Mouse (Mus musculus) lung, postnatal 36 days (tissue): Measurements from ENCODE around the gene Olfr612.
"Not testable (repeated sequence)": the region's sequence is repeated elsewhere in the genome, so short reads cannot be mapped to it uniquely, and the experiment has no call there.

Experiments used
- DNase-seq: peaks from one replicate; pipeline ENCODE4 v3.0.0; 2022; ENCODE audit warnings: mixed read lengths

Olfr612 gene

DNA sequence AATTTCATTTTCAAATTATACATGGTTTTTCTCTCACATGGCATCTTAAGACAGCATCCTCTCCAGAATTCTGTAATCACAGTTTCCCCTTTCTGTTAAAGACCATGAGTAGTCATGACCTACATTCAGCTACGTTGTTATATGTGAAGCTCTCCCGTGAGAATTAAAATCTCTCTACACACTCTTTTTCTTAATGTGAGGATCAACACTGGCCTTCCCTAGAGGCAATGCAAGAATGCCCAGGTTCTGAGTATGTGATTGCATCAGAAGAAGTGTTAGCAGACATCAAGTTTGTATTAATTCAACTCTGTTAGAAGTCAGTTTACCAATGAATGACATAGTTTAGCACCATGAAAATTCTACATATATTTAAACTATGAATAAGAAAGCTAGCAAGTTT lies at the start of gene Olfr612:
TSS of gene Olfr612 (minus strand) at position 101 of the 400 bp plus-strand sequence.
- not testable (repeated sequence) for DNase-seq

- DNase-seq, result no peak
Measured at GRCm38 (mm10) chr7:103589803-103590202, 47.3 kb upstream of the Olfr612 start, which contains the start of gene Olfr618. Olfr618 (plus strand) TSS chr7:103590103.

DNA sequence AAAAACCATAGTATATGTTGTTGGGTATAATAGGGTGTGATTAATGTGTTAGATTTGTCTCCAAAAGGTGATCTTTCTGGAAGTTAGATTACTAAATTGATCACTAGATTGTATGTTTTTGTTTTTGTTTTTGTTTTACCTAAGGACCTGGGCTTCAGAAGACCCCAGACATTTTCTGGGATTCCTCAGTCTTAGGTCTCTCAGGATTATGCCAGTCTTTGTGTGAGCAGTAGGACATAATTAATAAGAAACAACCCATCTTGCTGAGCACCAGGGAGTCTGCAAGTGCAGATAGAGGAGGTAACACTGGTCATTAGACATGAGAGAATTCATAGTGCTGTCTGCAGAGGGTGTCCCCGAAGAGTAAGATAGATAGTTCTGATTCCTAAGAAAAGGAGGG lies 30.2 kb upstream of the Olfr612 start, which contains the start of gene Olfr617:
TSS of gene Olfr617 (plus strand) at position 301 of the 400 bp plus-strand sequence.
- DNase-seq, result no peak

DNA sequence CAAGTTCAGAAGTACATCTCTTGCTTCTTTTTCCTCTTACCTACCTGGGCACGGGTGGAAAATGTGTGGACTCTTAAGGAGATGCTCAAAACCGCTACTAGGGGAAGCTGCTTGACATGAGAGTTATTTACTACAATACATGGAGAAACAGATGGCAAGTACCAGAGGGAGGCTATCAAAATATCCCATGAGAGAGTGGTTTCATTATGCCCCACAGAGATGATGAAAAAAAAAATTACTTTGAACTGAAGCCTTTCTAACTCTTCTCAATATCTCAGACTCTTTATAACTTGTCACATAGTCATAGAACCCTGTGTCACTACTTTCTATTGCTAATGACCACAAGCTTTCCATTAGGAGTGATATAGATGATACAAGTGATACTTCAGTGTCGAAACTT lies 26.5 kb upstream of the Olfr612 start, which contains the start of gene Olfr616:
TSS of gene Olfr616 (minus strand) at position 101 of the 400 bp plus-strand sequence.
- no peak for DNase-seq

- no peak for DNase-seq
Measured at GRCm38 (mm10) chr7:103555779-103556178, 13.3 kb upstream of the Olfr612 start, which contains the start of gene Olfr615. Olfr615 (plus strand) TSS chr7:103556079.

DNA sequence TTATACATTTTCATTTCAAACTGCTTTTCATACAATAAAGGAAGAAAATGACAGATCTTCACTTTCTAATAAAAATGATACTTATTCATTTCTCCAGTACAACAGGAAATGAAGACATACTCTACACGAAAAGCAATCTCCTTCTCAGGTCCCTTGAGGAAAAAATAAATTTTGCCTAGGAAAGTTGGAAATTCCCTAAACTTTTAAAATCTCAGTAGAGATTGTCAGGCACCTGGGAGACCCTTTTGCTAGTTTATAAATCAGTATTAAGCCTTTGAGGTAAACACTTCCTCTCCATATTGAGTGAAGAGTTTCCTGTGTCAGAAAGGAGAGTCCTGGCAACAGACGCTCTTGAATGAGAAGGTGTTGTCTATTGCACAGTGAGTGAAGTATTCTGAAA lies 5.3 kb upstream of the Olfr612 start, which contains the start of gene Olfr613:
TSS of gene Olfr613 (plus strand) at position 301 of the 400 bp plus-strand sequence.
- no peak for DNase-seq

GRCm38 (mm10) chr7:103520746-103521145 lies 21.8 kb downstream of the Olfr612 start, which contains the start of gene Olfr611:
Olfr611 (minus strand) TSS chr7:103520846.
- DNase-seq, result not testable (repeated sequence)

- DNase-seq, result no peak
Measured at GRCm38 (mm10) chr7:103512022-103512421, 30.5 kb downstream of the Olfr612 start, which contains the start of gene Olfr610. Olfr610 (minus strand) TSS chr7:103512122.

DNA sequence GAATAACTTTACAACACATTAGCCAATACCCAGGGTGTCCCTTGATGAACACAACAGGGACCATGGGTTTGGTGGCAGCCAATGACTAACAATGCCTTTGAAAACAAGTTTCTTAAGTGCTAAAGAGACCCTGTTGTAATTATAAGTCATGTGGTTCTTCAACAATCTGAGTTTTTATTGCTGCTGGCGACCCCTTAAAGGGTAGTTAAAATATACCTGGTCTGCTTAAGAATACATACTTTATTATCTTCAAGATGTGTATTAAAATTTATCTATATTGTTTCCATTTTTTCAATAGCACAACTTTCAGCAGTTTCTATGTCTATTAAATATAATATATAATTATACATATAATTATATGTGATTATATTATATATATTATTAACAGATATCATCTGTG lies 44.6 kb downstream of the Olfr612 start, which contains the start of gene Olfr609:
TSS of gene Olfr609 (minus strand) at position 101 of the 400 bp plus-strand sequence.
- DNase-seq, result no peak
